Mouse (Mus musculus) B cell, adult 2 months (primary cell): ENCODE data around the gene Tle6.

Experiments used
- DNase-seq, 2 experiments: peaks; one replicate each; pipeline ENCODE4 v3.0.0; 2022

The Tle6 gene

GRCm38 (mm10) chr10:81560719-81561459 is 40.0 kb downstream of the Tle6 start:
- peak; percentile 72 to 73 for DNase-seq

- DNase-seq = peak; percentile 55 to 60
Observed at GRCm38 (mm10) chr10:81559627-81560539, 41.0 kb downstream of the Tle6 start.

GRCm38 (mm10) chr10:81559163-81559626 is 41.7 kb downstream of the Tle6 start, which contains the start of gene Aes:
Gene Aes, plus strand, starts transcription at chr10:81559488.
- peak; percentile 78 for DNase-seq

GRCm38 (mm10) chr10:81557491-81557890 is 43.4 kb downstream of the Tle6 start:
- no peak for DNase-seq

- peak; percentile 60 to 61 for DNase-seq
Observed at GRCm38 (mm10) chr10:81556282-81556681, 44.6 kb downstream of the Tle6 start.

- peak; percentile 48 to 58 for DNase-seq
Observed at GRCm38 (mm10) chr10:81553807-81554755, 46.8 kb downstream of the Tle6 start.

GRCm38 (mm10) chr10:81553232-81553631 is 47.6 kb downstream of the Tle6 start:
- DNase-seq = peak; percentile 81 to 82

- DNase-seq = peak; percentile 92 to 94
Observed at GRCm38 (mm10) chr10:81551597-81552102, 49.2 kb downstream of the Tle6 start.

GRCm38 (mm10) chr10:81550257-81550656 is 50.6 kb downstream of the Tle6 start:
- peak; percentile 87 for DNase-seq

- DNase-seq = no peak
Observed at GRCm38 (mm10) chr10:81548944-81549343, 51.9 kb downstream of the Tle6 start.

GRCm38 (mm10) chr10:81546788-81547571 is 53.9 kb downstream of the Tle6 start:
- no peak for DNase-seq

GRCm38 (mm10) chr10:81546332-81546731 is 54.5 kb downstream of the Tle6 start:
- no peak for DNase-seq

GRCm38 (mm10) chr10:81545161-81545747 is 55.6 kb downstream of the Tle6 start, which contains the start of gene Gna11:
Gene Gna11, minus strand, starts transcription at chr10:81545190.
- DNase-seq = peak; percentile 99

- no peak for DNase-seq
Observed at GRCm38 (mm10) chr10:81544296-81545160, 56.3 kb downstream of the Tle6 start.

GRCm38 (mm10) chr10:81543633-81544032 is 57.2 kb downstream of the Tle6 start:
- DNase-seq = no peak

- DNase-seq = no peak
Observed at GRCm38 (mm10) chr10:81542727-81543460, 58.0 kb downstream of the Tle6 start.

- no peak for DNase-seq
Observed at GRCm38 (mm10) chr10:81541803-81542202, 59.1 kb downstream of the Tle6 start.

GRCm38 (mm10) chr10:81541363-81541762 is 59.5 kb downstream of the Tle6 start:
- DNase-seq = no peak
